18 mouse cellular contexts compared by ENCODE assay signal in the genomic region with DNA sequence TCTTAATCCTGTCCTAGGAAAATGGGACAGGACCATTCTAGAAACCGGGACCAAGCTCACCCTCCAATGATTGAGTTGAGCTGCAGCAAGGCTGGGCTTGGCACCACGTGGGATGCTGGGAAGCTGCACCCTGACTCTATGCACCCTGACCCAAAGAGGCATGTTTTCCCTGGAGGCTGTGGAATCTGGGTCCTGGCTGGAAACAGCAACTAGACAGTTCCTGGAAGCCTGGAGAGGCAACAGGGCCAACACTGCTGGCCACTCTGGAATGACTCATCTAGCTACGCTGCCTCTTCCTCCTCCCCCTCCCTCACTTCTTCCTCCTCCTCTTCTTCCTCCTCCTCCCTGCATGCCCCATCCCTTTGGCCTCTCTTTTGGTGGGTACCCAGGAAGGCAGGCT. TPM values are rescaled to one million over a fixed set of nuclear protein-coding genes. Genes with fewer than 3 reads are reported as not detected.
A peak's percentile ranks its signal among the peaks of the same experiment; 100 is the strongest.
DNase-seq lines count a peak whose midpoint lies in the region; ATAC-seq and TF ChIP-seq lines count a peak whose summit lies in the region.
"Had no signal": no experiment of that assay in that cellular context is flagged by ENCODE, and none has a peak within 500 bp of the region (broad histone marks: within the 10 kb centered on the region; RNA-seq: fewer than 3 reads in every experiment).

No protein-coding gene starts in this region.

- TF ChIP-seq CTCF in lung, adult 2 months (IDR thresholded peaks at IDR 0.05; ENCODE audit: insufficient read depth, low read length) = no peak
- no peak for TF ChIP-seq CTCF in stomach, postnatal 0 days (IDR thresholded peaks at IDR 0.05; ENCODE audit: low read depth)
- no peak for TF ChIP-seq CTCF in left cerebral cortex, adult 2 months (IDR thresholded peaks at IDR 0.05)

- intact Hi-C loops in left cerebral cortex, adult 2 months (cut with DNase I) = no loop called here

- H3K27me3 ChIP-seq in stomach, postnatal 0 days (ENCODE audit: control insufficient read depth, insufficient read depth, low read length) = no peaks in the 10 kb centered on the region

- no peak for TF ChIP-seq EP300 in stomach, postnatal 0 days (optimal IDR thresholded peaks at IDR 0.05)

- peak overlapping the region; percentile 40; the same call in 1 of the 2 replicates for H3K27ac ChIP-seq in stomach, postnatal 0 days (replicated peaks)
- no peak overlapping the region for H3K27ac ChIP-seq in left cerebral cortex, adult 2 months
- H3K27ac ChIP-seq: forebrain, embryonic 10.5 days; liver, embryonic 12.5 days had no signal

- peak; percentile 57 for DNase-seq in adrenal gland, adult 2 months
- DNase-seq in adrenal gland, adult 18-20 months (ENCODE audit: low spot score in 2 of 2) = no peak
- peak; percentile 55 to 57 for DNase-seq in lung, adult 18-20 months
- no peak for DNase-seq in lung, adult 2 months
- DNase-seq in kidney, adult 8-10 months = peak; percentile 21 to 38
- peak; percentile 52 for DNase-seq in stomach, postnatal 0 days (ENCODE audit: low spot score)
- DNase-seq in left cerebral cortex, adult 2 months (ENCODE audit: extremely low spot score in 1 of 2, low spot score in 2 of 2) = no peak
- DNase-seq in right cerebral cortex, postnatal 4 days = no peak
- DNase-seq: cerebellum, adult 18-20 months; retina, postnatal 1 day; thymus, postnatal 4 days had no signal

- H3K4me3 ChIP-seq in lung, adult 2 months (replicated peaks; ENCODE audit: extremely low read depth, low read depth, low read length) = no peak overlapping the region
- H3K4me3 ChIP-seq in stomach, postnatal 0 days (ENCODE audit: low read depth, low read length) = no peak overlapping the region
- no peak overlapping the region for H3K4me3 ChIP-seq in left cerebral cortex, adult 2 months
- H3K4me3 ChIP-seq: forebrain, embryonic 10.5 days; liver, embryonic 12.5 days; myocyte had no signal

- H3K9ac ChIP-seq in stomach, postnatal 0 days (ENCODE audit: low read length) = no peak overlapping the region
- H3K9ac ChIP-seq: liver, embryonic 12.5 days had no signal

- no peaks in the 10 kb centered on the region for H3K36me3 ChIP-seq in stomach, postnatal 0 days (ENCODE audit: control insufficient read depth, insufficient read depth, low read length)
- H3K36me3 ChIP-seq: forebrain, embryonic 10.5 days; G1E; liver, embryonic 12.5 days had no signal

- WGBS in lung, adult 2 months = 43% methylated on average over 3 of the region's 3 CpGs
- 31% methylated on average over 3 of the region's 3 CpGs for WGBS in stomach, postnatal 0 days

- ATAC-seq in stomach, postnatal 0 days (ENCODE audit: low FRiP score, low TSS enrichment) = peak; percentile 41
- ATAC-seq: liver, embryonic 12.5 days had no signal

- no peaks in the 10 kb centered on the region for H3K4me1 ChIP-seq in lung, adult 2 months (ENCODE audit: control insufficient read depth, insufficient read depth, low read length)
- no peaks in the 10 kb centered on the region for H3K4me1 ChIP-seq in stomach, postnatal 0 days (replicated peaks; ENCODE audit: control insufficient read depth, insufficient read depth)

- no peak overlapping the region for H3K4me2 ChIP-seq in stomach, postnatal 0 days (replicated peaks; ENCODE audit: low read depth)
- H3K4me2 ChIP-seq: liver, embryonic 12.5 days had no signal

- H3K9me3 ChIP-seq in stomach, postnatal 0 days (ENCODE audit: control insufficient read depth, low read length) = no peaks in the 10 kb centered on the region
- H3K9me3 ChIP-seq: forebrain, embryonic 10.5 days; G1E; liver, embryonic 12.5 days had no signal

- TF ChIP-seq POLR2A in lung, adult 2 months (IDR thresholded peaks at IDR 0.05; ENCODE audit: borderline replicate concordance, extremely low read depth, low read depth, low read length) = no peak

RNA-seq across cellular contexts. Expression of gene 9230112D13Rik, which starts 31.4 kb away (rescaled TPM):
- total RNA-seq in adrenal gland, adult 2 months (2021) = not detected
- not detected in 2 replicates for polyA plus RNA-seq in adrenal gland, adult 2 months (2012; rRNA removed)
- total RNA-seq in adrenal gland, adult 18-20 months (2021) = not detected
- polyA plus RNA-seq in lung, adult 2 months (2012; rRNA removed) = not detected in 2 replicates
- not detected in 2 replicates for polyA plus RNA-seq in stomach, postnatal 0 days (2015; fragmentation: Nextera tagmentation; extraction: Ambion mirVana)
- total RNA-seq in left cerebral cortex, adult 2 months (2021) = not detected
- total RNA-seq: G1E; gastrocnemius, postnatal 36 days; layer of hippocampus, postnatal 25 days; megakaryocyte-erythroid progenitor cell, adult 5-6 weeks had no signal
- polyA plus RNA-seq: forebrain, embryonic 10.5 days; G1E; liver, embryonic 12.5 days; myocyte had no signal

RNA-seq across cellular contexts. Expression of gene Ldb3, which starts 34.4 kb away (rescaled TPM):
- total RNA-seq in adrenal gland, adult 2 months (2021) = under 1 TPM; 0.58 to 0.76 TPM
- 0.79 and 1.4 TPM in 2 replicates for polyA plus RNA-seq in adrenal gland, adult 2 months (2012; rRNA removed)
- 1 to 10 TPM in 1 of 2 experiments, under 1 TPM in 1; 0.46 to 2.6 TPM for total RNA-seq in adrenal gland, adult 18-20 months (2021)
- 26.6 and 81.2 TPM in 2 replicates for polyA plus RNA-seq in lung, adult 2 months (2012; rRNA removed)
- polyA plus RNA-seq in stomach, postnatal 0 days (2015; fragmentation: Nextera tagmentation; extraction: Ambion mirVana) = 1.6 and 1.7 TPM in 2 replicates
- 1 to 10 TPM; 2.5 to 2.6 TPM for total RNA-seq in left cerebral cortex, adult 2 months (2021)
- total RNA-seq: megakaryocyte-erythroid progenitor cell, adult 5-6 weeks had no signal
- polyA plus RNA-seq: G1E had no signal

RNA-seq across cellular contexts. Expression of gene Opn4, which starts 45.9 kb away (rescaled TPM):
- total RNA-seq in adrenal gland, adult 2 months (2021) = under 1 TPM in 1 of 2 experiments, not detected in 1; 0.26 TPM
- polyA plus RNA-seq in adrenal gland, adult 2 months (2012; rRNA removed) = 0.26 TPM in 1 of 2 replicates, not detected in the other
- total RNA-seq in adrenal gland, adult 18-20 months (2021) = not detected
- 0.22 TPM in 1 of 2 replicates, not detected in the other for polyA plus RNA-seq in lung, adult 2 months (2012; rRNA removed)
- polyA plus RNA-seq in stomach, postnatal 0 days (2015; fragmentation: Nextera tagmentation; extraction: Ambion mirVana) = not detected in 2 replicates
- not detected for total RNA-seq in left cerebral cortex, adult 2 months (2021)
- total RNA-seq: gastrocnemius, postnatal 36 days; layer of hippocampus, postnatal 25 days; megakaryocyte-erythroid progenitor cell, adult 5-6 weeks had no signal
- polyA plus RNA-seq: G1E; liver, embryonic 12.5 days had no signal

RNA-seq across cellular contexts. Expression of gene Bmpr1a, which starts 50.9 kb away (rescaled TPM):
- 10 to 100 TPM; 56.4 to 64.4 TPM for total RNA-seq in adrenal gland, adult 2 months (2021)
- 3.4 and 3.7 TPM in 2 replicates for polyA plus RNA-seq in adrenal gland, adult 2 months (2012; rRNA removed)
- 10 to 100 TPM; 49.1 to 65.5 TPM for total RNA-seq in adrenal gland, adult 18-20 months (2021)
- 7.5 and 15.3 TPM in 2 replicates for polyA plus RNA-seq in lung, adult 2 months (2012; rRNA removed)
- 27.0 and 29.0 TPM in 2 replicates for polyA plus RNA-seq in stomach, postnatal 0 days (2015; fragmentation: Nextera tagmentation; extraction: Ambion mirVana)
- total RNA-seq in left cerebral cortex, adult 2 months (2021) = 10 to 100 TPM; 31.0 to 35.9 TPM
- total RNA-seq: megakaryocyte-erythroid progenitor cell, adult 5-6 weeks had no signal
- polyA plus RNA-seq: G1E had no signal

Comparison
In these comparisons a context has a peak if more than half of its experiments do, and no peak if none do; other contexts are left out.
1. DNase-seq: peak in adrenal gland, adult 2 months (single experiment), lung, adult 18-20 months (2 of 2), kidney, adult 8-10 months (2 of 2) and stomach, postnatal 0 days (single experiment); none in adrenal gland, adult 18-20 months (0 of 2), lung, adult 2 months (single experiment), left cerebral cortex, adult 2 months (0 of 2) and right cerebral cortex, postnatal 4 days (single experiment).